Mouse (Mus musculus): Measurements from ENCODE around the gene Olfr523.

GRCm38 (mm10) chr7:140190435-140190834 is 17.4 kb downstream of the Olfr523 start:
- no peak for TF ChIP-seq CTCF (IDR thresholded peaks at IDR 0.05; ENCODE audit: insufficient read depth, low read depth, low read length)
- no peak for TF ChIP-seq POLR2A (IDR thresholded peaks at IDR 0.05; ENCODE audit: insufficient read depth, low read depth, low read length)

Measured in olfactory bulb, adult 2 months (tissue).